Mouse (Mus musculus) CH12.LX (cell line): ENCODE results near the gene Depdc7. TPM values are rescaled to one million over a fixed set of nuclear protein-coding genes. Genes with fewer than 3 reads are reported as not detected.

Experiments used
- DNase-seq: peaks from one replicate; pipeline ENCODE4 v3.0.0-alpha.2; 2013; ENCODE audit errors: extremely low read depth
- H3K27ac ChIP-seq: 2 replicates; pipeline ENCODE4 v1.5.1; 2012; ENCODE audit warnings: low read depth, mild to moderate bottlenecking, control low read depth, moderate library complexity; ENCODE audit not compliant: insufficient read depth
- H3K27me3 ChIP-seq: replicated peaks from 2 replicates; pipeline ENCODE3; 2012; ENCODE audit warnings: inconsistent platforms
- H3K36me3 ChIP-seq, 2 experiments: replicated peaks in 1 of 2; 2 replicates each; pipeline versions ENCODE3 to v1.6.1; 2012; ENCODE audit warnings: inconsistent platforms in 1 of 2, low read length in 1 of 2, mild to moderate bottlenecking in 1 of 2, mixed read lengths in 1 of 2, moderate library complexity in 1 of 2; ENCODE audit not compliant: control insufficient read depth in 1 of 2, insufficient read depth in 1 of 2
- H3K4me1 ChIP-seq, 2 experiments: 2 replicates each; pipeline ENCODE4 v1.6.1; 2012; ENCODE audit warnings: inconsistent platforms in 1 of 2, moderate library complexity in 1 of 2; ENCODE audit not compliant: insufficient read depth in 2 of 2, control insufficient read depth in 1 of 2
- H3K4me2 ChIP-seq: 2 replicates; pipeline ENCODE4 v1.6.1; 2012; ENCODE audit warnings: low read depth, mild to moderate bottlenecking, control low read depth; ENCODE audit not compliant: poor library complexity, insufficient read depth, severe bottlenecking
- H3K4me3 ChIP-seq, 3 experiments: fragments of 150-350 bp in 1 of 3; sonication (generic) in 1 of 3; replicated peaks in 1 of 3; 2 replicates each; pipeline versions ENCODE3 to v1.5.1; 2011 to 2012; ENCODE audit warnings: low read depth in 2 of 3, low read length in 2 of 3, mild to moderate bottlenecking in 2 of 3, moderate library complexity in 2 of 3, control low read depth in 1 of 3, improper control_type of control experiment in 1 of 3, inconsistent platforms in 1 of 3, mixed read lengths in 1 of 3; ENCODE audit not compliant: poor library complexity in 1 of 3
- H3K79me2 ChIP-seq: replicated peaks from 2 replicates; pipeline ENCODE4 v1.6.1; 2012; ENCODE audit warnings: mild to moderate bottlenecking, moderate library complexity; ENCODE audit not compliant: control insufficient read depth, poor library complexity, insufficient read depth, severe bottlenecking; ENCODE audit errors: extremely low read depth
- H3K9ac ChIP-seq: 2 replicates; pipeline ENCODE4 v1.6.1; 2012; ENCODE audit warnings: low read depth, mild to moderate bottlenecking, control low read depth, moderate library complexity; ENCODE audit not compliant: insufficient read depth
- H3K9me3 ChIP-seq: replicated peaks from 2 replicates; pipeline ENCODE3; 2012; ENCODE audit warnings: low read length, inconsistent platforms, mixed read lengths
- BHLHE40 ChIP-seq: IDR thresholded peaks from 2 replicates; pipeline ENCODE4 v1.6.1; 2011; ENCODE audit warnings: mild to moderate bottlenecking, low read depth, low read length, improper control_type of control experiment
- CHD1 ChIP-seq: IDR thresholded peaks from 2 replicates; pipeline ENCODE4 v1.6.1; 2012; ENCODE audit warnings: low read depth, low read length, improper control_type of control experiment, inconsistent platforms
- CTCF ChIP-seq, 2 experiments: IDR thresholded peaks in 1 of 2; conservative IDR thresholded peaks in 1 of 2; 2 replicates each; pipeline ENCODE4 v1.5.1; 2011 to 2012; ENCODE audit warnings: low read depth in 2 of 2, low read length in 2 of 2, improper control_type of control experiment in 1 of 2, inconsistent platforms in 1 of 2, mild to moderate bottlenecking in 1 of 2, moderate library complexity in 1 of 2
- E2F4 ChIP-seq: IDR thresholded peaks from 2 replicates; pipeline ENCODE4 v1.6.1; 2011; ENCODE audit warnings: low read depth, low read length, improper control_type of control experiment; ENCODE audit not compliant: insufficient replicate concordance
- ELF1 ChIP-seq: IDR thresholded peaks from 2 replicates; pipeline ENCODE4 v1.6.1; 2014; ENCODE audit warnings: low read depth, mild to moderate bottlenecking, inconsistent platforms, low read length, improper control_type of control experiment
- EP300 ChIP-seq: IDR thresholded peaks from 2 replicates; pipeline ENCODE4 v1.6.1; 2011; ENCODE audit warnings: low read length, improper control_type of control experiment
- ETS1 ChIP-seq: conservative IDR thresholded peaks from 2 replicates; pipeline ENCODE4 v1.6.1; 2012; ENCODE audit warnings: low read depth, mild to moderate bottlenecking, inconsistent platforms, low read length, improper control_type of control experiment, moderate library complexity
- HCFC1 ChIP-seq: IDR thresholded peaks from 2 replicates; pipeline ENCODE4 v1.6.1; 2012; ENCODE audit warnings: low read depth, mild to moderate bottlenecking, inconsistent platforms, low read length, improper control_type of control experiment
- IRF4 ChIP-seq: IDR thresholded peaks from 2 replicates; pipeline ENCODE4 v1.6.1; 2014; ENCODE audit warnings: low read depth, mild to moderate bottlenecking, inconsistent platforms, low read length, improper control_type of control experiment
- JUN ChIP-seq: IDR thresholded peaks from 2 replicates; pipeline ENCODE4 v1.6.1; 2011; ENCODE audit warnings: low read depth, mild to moderate bottlenecking, low read length, improper control_type of control experiment, moderate library complexity; ENCODE audit not compliant: insufficient read depth
- JUND ChIP-seq: conservative IDR thresholded peaks from 2 replicates; pipeline ENCODE4 v1.6.1; 2011; ENCODE audit warnings: low read depth, low read length, improper control_type of control experiment
- KAT2A ChIP-seq: IDR thresholded peaks from 2 replicates; pipeline ENCODE4 v1.6.1; 2012; ENCODE audit warnings: low read length, improper control_type of control experiment, inconsistent platforms; ENCODE audit not compliant: insufficient replicate concordance
- MAFK ChIP-seq: IDR thresholded peaks from 2 replicates; pipeline ENCODE4 v1.6.1; 2011; ENCODE audit warnings: low read length, improper control_type of control experiment; ENCODE audit not compliant: insufficient replicate concordance
- MEF2A ChIP-seq: IDR thresholded peaks from 2 replicates; pipeline ENCODE4 v1.6.1; 2014; ENCODE audit warnings: low read depth, mild to moderate bottlenecking, inconsistent platforms, low read length, improper control_type of control experiment, borderline replicate concordance
- NELFE ChIP-seq: IDR thresholded peaks from 2 replicates; pipeline ENCODE4 v1.6.1; 2011; ENCODE audit warnings: low read depth, low read length, improper control_type of control experiment
- PAX5 ChIP-seq: IDR thresholded peaks from 2 replicates; pipeline ENCODE4 v1.6.1; 2012; ENCODE audit warnings: low read length, inconsistent platforms, mixed read lengths
- POLR2A ChIP-seq: IDR thresholded peaks from 2 replicates; pipeline ENCODE4 v1.6.1; 2011; ENCODE audit warnings: low read depth, mild to moderate bottlenecking, improper control_type of control experiment, low read length
- RCOR1 ChIP-seq: conservative IDR thresholded peaks from 2 replicates; pipeline ENCODE4 v1.6.1; 2012; ENCODE audit warnings: low read depth, mild to moderate bottlenecking, inconsistent platforms, low read length, improper control_type of control experiment
- SMC3 ChIP-seq: IDR thresholded peaks from 2 replicates; pipeline ENCODE4 v1.6.1; 2011; ENCODE audit warnings: low read depth, low read length, improper control_type of control experiment
- USF2 ChIP-seq: conservative IDR thresholded peaks from 2 replicates; pipeline ENCODE4 v1.6.1; 2011; ENCODE audit warnings: low read depth, low read length, improper control_type of control experiment
- ZC3H11A ChIP-seq: IDR thresholded peaks from 2 replicates; pipeline ENCODE4 v1.6.1; 2012; ENCODE audit warnings: low read depth, mild to moderate bottlenecking, inconsistent platforms, low read length, improper control_type of control experiment
- ZKSCAN1 ChIP-seq: IDR thresholded peaks from 2 replicates; pipeline ENCODE4 v1.6.1; 2012; ENCODE audit warnings: low read depth, inconsistent platforms, low read length, improper control_type of control experiment, borderline replicate concordance
- ZMIZ1 ChIP-seq: IDR thresholded peaks from 2 replicates; pipeline ENCODE4 v1.6.1; 2012; ENCODE audit warnings: low read depth, mild to moderate bottlenecking, inconsistent platforms, low read length, improper control_type of control experiment
- dilution Hi-C: fragments of 300-500 bp; cut with MboI; formaldehyde crosslinking; loops from 2 replicates; pipeline ENCODE4 v1.14.3; 2020; ENCODE audit warnings: low sequenced_read_pairs; ENCODE audit not compliant: extremely low pct_unique_long_range_greater_than_20kb, extremely low pct_ligation_motif_present
- in situ Hi-C: fragments of 300-500 bp; cut with MboI; formaldehyde crosslinking; loops from 3 replicates; pipeline ENCODE4 v1.14.3; 2019; ENCODE audit warnings: low sequenced_read_pairs, low pct_ligation_motif_present, low pct_unique_long_range_greater_than_20kb, mixed read lengths
- polyA plus RNA-seq: library from polyadenylated mRNA; unstranded; fragments of >175 nt; gene quantifications from 2 replicates; pipeline ENCODE4 v1.2.1, GENCODE M21; 2012; ENCODE audit warnings: low read depth; ENCODE audit not compliant: insufficient read length
- total RNA-seq, 2 experiments: library from RNA; depleted of rRNA; stranded (reverse); fragments of 300-350 nt in 1 of 2; fragments of >200 nt in 1 of 2; gene quantifications; 2 replicates each; pipeline ENCODE4 v1.2.3; 2012 to 2014

The Depdc7 gene
- total and polyA plus RNA-seq, 3 experiments, result 0.32 to 4.3 (median 0.81) TPM

DNA sequence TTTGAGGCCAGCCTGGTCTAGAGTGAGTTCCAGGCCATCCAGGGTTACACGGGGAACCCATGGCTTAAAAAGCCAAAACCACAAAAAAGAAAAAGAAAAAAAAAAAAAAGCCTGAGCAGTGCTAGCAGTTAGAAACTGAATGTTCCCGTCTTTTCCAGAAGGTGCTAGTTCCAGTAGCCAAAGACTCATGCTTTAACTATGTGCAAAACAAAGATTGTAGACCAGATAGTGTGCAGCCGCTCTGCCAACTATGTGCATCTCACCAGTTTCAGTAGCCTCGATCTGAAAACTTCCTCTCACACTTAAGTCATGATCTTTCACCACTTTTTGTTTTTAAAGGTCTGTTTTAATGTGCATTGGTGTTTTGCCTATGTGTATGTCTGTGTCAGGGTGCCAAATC is 24.9 kb downstream of the Depdc7 start:
- no peak overlapping the region for H3K9ac ChIP-seq
- no peaks in the 10 kb centered on the region for H3K9me3 ChIP-seq
- no peak overlapping the region for H3K4me3 ChIP-seq
- H3K36me3 ChIP-seq, result no peaks in the 10 kb centered on the region
- H3K27me3 ChIP-seq, result no peaks in the 10 kb centered on the region
- no peak for DNase-seq
- no peak overlapping the region for H3K4me2 ChIP-seq
- H3K79me2 ChIP-seq, result no peaks in the 10 kb centered on the region
- in situ Hi-C loops (no loop called here), dilution Hi-C loops (no loop called here)
- peaks cover 0 to 8% of the 10 kb centered on the region in 2 experiments; a peak in 2 of 4 replicates for H3K4me1 ChIP-seq
- no peak overlapping the region for H3K27ac ChIP-seq
- no peak for TF ChIP-seq MEF2A
- no peak for TF ChIP-seq NELFE
- TF ChIP-seq ELF1, result no peak
- TF ChIP-seq EP300, result no peak
- TF ChIP-seq POLR2A, result no peak
- no peak for TF ChIP-seq ZKSCAN1
- no peak for TF ChIP-seq MAFK
- no peak for TF ChIP-seq JUND
- TF ChIP-seq ETS1, result no peak
- TF ChIP-seq BHLHE40, result no peak
- TF ChIP-seq IRF4, result no peak
- TF ChIP-seq PAX5, result no peak

DNA sequence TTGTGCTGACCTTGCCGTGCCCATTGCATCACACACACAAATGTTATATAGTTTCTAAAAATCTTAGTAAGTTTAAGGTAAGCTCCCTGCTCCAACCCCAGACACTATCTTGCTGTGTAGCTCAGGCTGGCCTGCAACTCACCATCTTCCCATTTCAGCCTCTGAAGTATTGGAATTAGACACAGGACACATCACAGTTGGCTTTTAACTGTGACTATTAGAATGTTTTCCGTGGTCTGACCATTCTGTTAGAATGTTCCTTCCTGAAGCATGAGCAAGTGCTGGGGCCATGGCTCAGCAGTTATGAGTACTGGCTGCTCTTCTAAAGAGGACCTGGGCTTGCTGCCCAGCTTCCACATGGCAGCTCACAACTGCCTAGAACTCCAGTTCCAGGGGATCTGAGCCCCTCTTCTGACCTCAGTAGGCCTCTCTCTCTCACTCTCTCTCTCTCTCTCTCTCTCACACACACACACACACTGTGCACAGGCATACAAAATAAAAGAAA is 25.4 kb downstream of the Depdc7 start:
- H3K9me3 ChIP-seq, result no peaks in the 10 kb centered on the region
- no peak overlapping the region for H3K4me3 ChIP-seq
- H3K36me3 ChIP-seq, result no peaks in the 10 kb centered on the region
- H3K79me2 ChIP-seq, result no peaks in the 10 kb centered on the region
- no peak overlapping the region for H3K9ac ChIP-seq
- dilution Hi-C loops (no loop called here), in situ Hi-C loops (no loop called here)
- no peaks in the 10 kb centered on the region for H3K27me3 ChIP-seq
- H3K4me2 ChIP-seq, result no peak overlapping the region
- no peak overlapping the region for H3K27ac ChIP-seq
- TF ChIP-seq HCFC1, result no peak
- TF ChIP-seq CTCF (conservative IDR thresholded peaks at IDR 0.05 in 1 of 2, IDR thresholded peaks at IDR 0.05 in 1 of 2; ENCODE audit: low read depth in 2 of 2, low read length in 2 of 2), result no peak
- TF ChIP-seq ZMIZ1, result no peak
- TF ChIP-seq E2F4, result no peak
- TF ChIP-seq ZC3H11A, result no peak
- TF ChIP-seq USF2, result no peak
- TF ChIP-seq SMC3, result no peak
- no peak for TF ChIP-seq BHLHE40
- no peak for TF ChIP-seq JUN
- no peak for TF ChIP-seq NELFE
- TF ChIP-seq RCOR1, result no peak
- TF ChIP-seq KAT2A, result no peak
- no peak for TF ChIP-seq CHD1
- TF ChIP-seq, all 38 proteins: peak for 0
- H3K4me1 ChIP-seq, result peaks cover 0 to 8% of the 10 kb centered on the region in 2 experiments; a peak in 2 of 4 replicates
- DNase-seq, result no peak
